Mouse (Mus musculus) olfactory bulb, adult 2 months (tissue): ENCODE measurements around the gene Fam192a.

ENCODE experiments used
- CTCF ChIP-seq: fragments of 200-500 bp; IDR thresholded peaks from 2 replicates; pipeline ENCODE4 v1.5.1; 2012; ENCODE audit warnings: low read depth, mild to moderate bottlenecking, low read length, moderate library complexity; ENCODE audit not compliant: insufficient read depth
- POLR2A ChIP-seq: fragments of 200-500 bp; IDR thresholded peaks from 2 replicates; pipeline ENCODE4 v1.6.1; 2012; ENCODE audit warnings: mild to moderate bottlenecking, low read depth, low read length, moderate library complexity; ENCODE audit not compliant: insufficient read depth

- TF ChIP-seq CTCF (no peak), POLR2A (no peak)
Measured at GRCm38 (mm10) chr8:94549482-94549881, 52.3 kb downstream of the Fam192a start.
